Mouse (Mus musculus) limb, embryonic 14.5 days (tissue): ENCODE results near the gene Cbln3. TPM values are rescaled to one million over a fixed set of nuclear protein-coding genes. Genes with fewer than 3 reads are reported as not detected.
A peak's percentile ranks its signal among the peaks of the same experiment; 100 is the strongest.

Source experiments
- ATAC-seq: fragments of 200-750 bp; cut with Nextera tagmentation; 2 replicates; pipeline ENCODE4 v1.8.0; 2017; ENCODE audit warnings: low read depth, moderate number of reproducible peaks, moderate TSS enrichment; ENCODE audit not compliant: low FRiP score
- DNase-seq: peaks from one replicate; pipeline ENCODE4 v3.0.0-alpha.2; 2015; ENCODE audit warnings: low spot score
- H3K27ac ChIP-seq: fragments of 300-500 bp; sonication (generic); replicated peaks from 2 replicates; pipeline ENCODE4 v1.5.1; 2014; ENCODE audit warnings: low read depth, mild to moderate bottlenecking, low read length, moderate library complexity, mixed read lengths
- H3K27me3 ChIP-seq: fragments of 300-500 bp; sonication (generic); 2 replicates; pipeline ENCODE4 v1.6.1; 2014; ENCODE audit warnings: low read length, mixed read lengths; ENCODE audit not compliant: control insufficient read depth, insufficient read depth
- H3K36me3 ChIP-seq: fragments of 300-500 bp; sonication (generic); 2 replicates; pipeline ENCODE4 v1.6.1; 2014; ENCODE audit warnings: mild to moderate bottlenecking, low read length, moderate library complexity, mixed read lengths; ENCODE audit not compliant: control insufficient read depth, insufficient read depth
- H3K4me1 ChIP-seq: fragments of 300-500 bp; sonication (generic); 2 replicates; pipeline ENCODE4 v1.6.1; 2014; ENCODE audit warnings: antibody characterized with exemption, low read length, mixed read lengths; ENCODE audit not compliant: control insufficient read depth, insufficient read depth
- H3K4me2 ChIP-seq: fragments of 300-500 bp; sonication (generic); replicated peaks from 2 replicates; pipeline ENCODE4 v1.6.1; 2014; ENCODE audit warnings: low read depth, mild to moderate bottlenecking, low read length, moderate library complexity; ENCODE audit not compliant: severe bottlenecking
- H3K4me3 ChIP-seq: fragments of 300-500 bp; sonication (generic); replicated peaks from 2 replicates; pipeline ENCODE4 v1.5.1; 2014; ENCODE audit warnings: low read length
- H3K9ac ChIP-seq: fragments of 300-500 bp; sonication (generic); 2 replicates; pipeline ENCODE4 v1.6.1; 2014; ENCODE audit warnings: mild to moderate bottlenecking, low read depth, low read length, moderate library complexity; ENCODE audit not compliant: severe bottlenecking
- H3K9me3 ChIP-seq: fragments of 300-500 bp; sonication (generic); 2 replicates; pipeline ENCODE4 v1.6.1; 2016; ENCODE audit warnings: low read length; ENCODE audit not compliant: control insufficient read depth
- POLR2A ChIP-seq: fragments of 200-500 bp; IDR thresholded peaks from 2 replicates; pipeline ENCODE4 v1.8.0; 2012; ENCODE audit warnings: inconsistent platforms, mild to moderate bottlenecking, moderate library complexity, borderline replicate concordance; ENCODE audit not compliant: insufficient read depth, insufficient read length; ENCODE audit errors: extremely low read depth
- WGBS: fragments of 180-500 bp; shearing (Covaris S2); extraction: QIAGEN DNeasy Blood & Tissue Kit; methylation state at CpG from one replicate; pipeline ENCODE4 v1.1.7; 2014; 5-methylcytosine and 5-hydroxymethylcytosine counted together
- polyA plus RNA-seq, 2 experiments: library from polyadenylated mRNA; depleted of rRNA in 1 of 2; stranded (reverse) in 1 of 2; unstranded in 1 of 2; fragments of >200 nt; fragmentation: Nextera tagmentation in 1 of 2; extraction: Ambion mirVana in 1 of 2; gene quantifications; 2 replicates each; pipeline versions ENCODE4 v1.2.1 to v1.2.3; 2012 to 2014

The Cbln3 gene
- polyA plus RNA-seq, 2 experiments: 0.54 to 1.0 TPM

- Histone ChIP-seq H3K27me3 (no peaks in the 10 kb centered on the region), H3K4me2 (peak overlapping the region; percentile 91), H3K36me3 (peaks cover 44% of the 10 kb centered on the region), H3K27ac (no peak overlapping the region), H3K9me3 (no peaks in the 10 kb centered on the region), H3K4me3 (peak overlapping the region; percentile 60), H3K9ac (peak overlapping the region; percentile 83), H3K4me1 (peaks cover 12% of the 10 kb centered on the region)
- ATAC-seq (no peak), DNase-seq (no peak)
- 86% methylated on average over 7 of the region's 7 CpGs for WGBS
- no peak for TF ChIP-seq POLR2A
Measured at GRCm38 (mm10) chr14:55898947-55899346, 14.8 kb upstream of the Cbln3 start.

DNA sequence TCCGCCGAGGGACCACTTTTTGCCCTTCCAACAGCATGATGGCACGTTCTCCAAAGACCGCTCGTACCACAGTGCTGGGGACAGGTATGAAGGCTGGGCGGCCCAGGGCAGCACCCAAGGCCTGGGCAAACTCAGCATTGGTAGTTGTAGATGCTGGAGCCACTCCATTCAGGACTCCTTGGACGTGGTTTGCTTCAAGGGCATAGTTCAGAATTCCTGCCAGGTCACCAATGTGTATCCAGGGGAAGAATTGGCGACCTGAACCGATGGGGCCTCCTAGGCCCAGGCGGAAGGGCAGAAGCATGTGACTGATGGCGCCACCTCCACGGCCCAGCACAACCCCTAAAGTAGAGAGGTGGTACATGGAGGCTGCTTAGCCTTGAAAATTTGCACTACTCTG, 13.5 kb upstream of the Cbln3 start:
- Histone ChIP-seq H3K27ac (no peak overlapping the region), H3K36me3 (peaks cover 54% of the 10 kb centered on the region), H3K4me2 (no peak overlapping the region), H3K4me3 (no peak overlapping the region), H3K4me1 (peaks cover 12% of the 10 kb centered on the region), H3K9ac (no peak overlapping the region), H3K27me3 (no peaks in the 10 kb centered on the region), H3K9me3 (no peaks in the 10 kb centered on the region)
- DNase-seq: no peak
- ATAC-seq: no peak
- 95% methylated on average over 12 of the region's 12 CpGs for WGBS
- TF ChIP-seq POLR2A: no peak

DNA sequence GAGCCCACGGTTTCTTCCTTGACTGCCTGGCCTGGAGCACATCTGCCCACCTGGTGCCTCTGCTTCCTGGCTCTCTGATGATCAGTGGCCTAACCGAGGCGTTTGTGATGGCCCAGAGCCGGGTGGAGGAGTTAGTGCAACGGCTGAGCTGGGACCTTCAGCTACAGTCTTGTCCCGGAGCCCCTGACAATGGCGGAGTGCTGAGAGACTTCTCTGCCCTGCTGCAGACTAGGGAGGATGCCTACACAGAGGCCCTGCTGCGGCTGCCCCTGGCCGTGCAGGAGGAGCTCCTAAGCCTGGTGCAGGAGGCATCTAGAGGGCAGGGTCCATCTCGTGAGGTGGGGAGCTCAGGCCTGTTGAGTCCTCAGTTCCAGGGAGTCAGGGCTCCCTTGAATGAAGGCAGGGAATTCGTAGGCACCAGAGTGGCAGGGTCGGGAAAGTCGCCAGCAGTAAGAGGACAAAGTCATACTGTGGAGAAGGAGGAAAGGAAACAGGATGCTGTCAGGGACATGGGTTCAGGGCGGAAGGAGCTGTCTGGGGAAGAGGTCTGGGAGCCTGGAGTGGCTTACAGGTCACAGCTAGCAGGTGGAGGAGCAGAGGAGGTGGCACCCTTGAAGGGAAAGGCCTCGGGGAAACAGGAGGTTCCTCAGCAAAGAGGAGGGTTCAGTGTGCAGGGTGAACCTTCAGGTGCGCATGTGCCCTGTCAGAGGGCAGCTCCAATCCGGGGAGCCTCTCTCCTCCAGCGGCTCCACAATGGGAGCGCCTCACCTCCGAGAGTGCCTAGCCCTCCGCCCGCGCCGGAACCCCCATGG, 2.6 kb upstream of the Cbln3 start:
- no peak for ATAC-seq
- 87% methylated on average over 23 of the region's 24 CpGs for WGBS
- peaks cover 55% of the 10 kb centered on the region for H3K36me3 ChIP-seq

DNA sequence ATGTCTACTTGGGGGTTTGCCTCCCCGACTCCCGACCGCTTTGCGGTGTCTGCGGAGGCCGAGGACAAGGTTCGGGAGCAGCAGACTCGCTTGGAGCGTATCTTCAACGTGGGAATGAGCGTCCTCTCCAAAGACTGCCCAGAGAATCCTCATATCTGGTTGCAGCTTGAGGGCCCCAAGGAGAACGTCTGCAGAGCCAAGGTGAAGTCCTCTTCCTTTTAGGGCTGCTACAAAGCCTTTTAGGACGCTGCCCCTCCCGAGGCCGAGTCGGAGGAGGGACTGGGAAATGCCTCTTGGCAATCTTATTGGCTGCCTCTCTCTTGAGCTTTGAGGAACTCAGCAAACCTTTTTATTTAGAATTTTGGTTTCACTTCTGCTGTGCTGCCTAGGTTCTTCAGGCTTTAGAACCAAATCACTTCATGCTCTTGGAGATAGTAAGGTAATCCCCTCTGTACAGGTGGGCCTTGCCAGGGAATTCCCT, 1.6 kb upstream of the Cbln3 start:
- H3K4me3 ChIP-seq: peak overlapping the region; percentile 85
- H3K4me1 ChIP-seq: peaks cover 15% of the 10 kb centered on the region
- H3K4me2 ChIP-seq: peak overlapping the region; percentile 71
- ATAC-seq: no peak
- no peak for TF ChIP-seq POLR2A
- DNase-seq: peak; percentile 52
- no peaks in the 10 kb centered on the region for H3K27me3 ChIP-seq
- no peaks in the 10 kb centered on the region for H3K9me3 ChIP-seq
- 7% methylated on average over 16 of the region's 16 CpGs for WGBS
- peak overlapping the region; percentile 82 for H3K9ac ChIP-seq
- H3K36me3 ChIP-seq: peaks cover 47% of the 10 kb centered on the region
- H3K27ac ChIP-seq: peak overlapping the region; percentile 88; the same call in 1 of the 2 replicates

More for the DNA sequence above, 2.6 kb upstream of the Cbln3 start:
- DNase-seq: no peak
- no peak overlapping the region for H3K27ac ChIP-seq
- peak overlapping the region; percentile 71; the same call in 1 of the 2 replicates for H3K4me2 ChIP-seq
- TF ChIP-seq POLR2A: no peak
- 0 out of 2 replicates have a peak overlapping the region, but pooled peaks have one; percentile 85 for H3K4me3 ChIP-seq
- peaks cover 15% of the 10 kb centered on the region for H3K4me1 ChIP-seq
- H3K27me3 ChIP-seq: no peaks in the 10 kb centered on the region
- peak overlapping the region; percentile 21; the same call in 1 of the 2 replicates for H3K9ac ChIP-seq
- no peaks in the 10 kb centered on the region for H3K9me3 ChIP-seq

- DNase-seq: peak; percentile 60
- Histone ChIP-seq H3K9ac (peak overlapping the region; percentile 82), H3K36me3 (peaks cover 42% of the 10 kb centered on the region), H3K4me1 (peaks cover 15% of the 10 kb centered on the region), H3K9me3 (no peaks in the 10 kb centered on the region), H3K27ac (peak overlapping the region; percentile 88), H3K4me3 (peak overlapping the region; percentile 85), H3K4me2 (peak overlapping the region; percentile 71), H3K27me3 (no peaks in the 10 kb centered on the region)
- peak; percentile 69 for ATAC-seq
- TF ChIP-seq POLR2A: no peak
- WGBS: under 1% methylated on average over 11 of the region's 30 CpGs
Measured at GRCm38 (mm10) chr14:55885114-55885790, 1.1 kb upstream of the Cbln3 start.
